Mouse (Mus musculus): Measurements from ENCODE around the gene Prr5l. TPM values are rescaled to one million over a fixed set of nuclear protein-coding genes. Genes with fewer than 3 reads are reported as not detected.
A peak's percentile ranks its signal among the peaks of the same experiment; 100 is the strongest.

Gene Prr5l
- polyA plus RNA-seq, 1 experiment from 2014 or later: 5.5 TPM

GRCm38 (mm10) chr2:101815250-101815934 lies 67.4 kb downstream of the Prr5l start:
- 21% methylated on average over 5 of the region's 5 CpGs for WGBS (ENCODE audit: insufficient replicate concordance)
- H3K27ac ChIP-seq: no peak overlapping the region
- no peak overlapping the region for H3K9ac ChIP-seq
- ATAC-seq: no peak
- no peaks in the 10 kb centered on the region; the same call in 1 of the 2 replicates for H3K27me3 ChIP-seq (replicated peaks)
- H3K4me2 ChIP-seq: no peak overlapping the region
- no peaks in the 10 kb centered on the region for H3K9me3 ChIP-seq (replicated peaks)
- no peaks in the 10 kb centered on the region for H3K36me3 ChIP-seq
- no peak overlapping the region for H3K4me3 ChIP-seq
- peaks cover 14% of the 10 kb centered on the region; the same call in 1 of the 2 replicates for H3K4me1 ChIP-seq

DNA sequence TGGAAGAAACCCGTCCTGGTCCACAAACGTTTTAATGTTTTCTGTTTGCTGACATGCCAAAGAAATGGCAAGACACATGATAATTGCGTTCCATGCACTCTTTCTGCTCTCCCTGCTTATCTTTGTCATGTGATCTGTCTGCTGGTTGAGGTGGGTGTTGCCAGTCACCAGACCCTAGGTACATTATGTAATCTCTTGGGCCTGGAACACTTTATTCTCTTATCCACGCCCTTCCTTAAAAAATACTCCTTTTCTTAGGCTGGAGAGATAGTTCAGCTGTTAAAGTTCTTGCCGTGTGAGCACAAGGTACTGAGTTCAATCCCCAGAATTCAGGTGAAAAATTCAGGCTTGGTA lies 68.6 kb downstream of the Prr5l start:
- Histone ChIP-seq H3K9ac (no peak overlapping the region), H3K4me3 (no peak overlapping the region), H3K27ac (no peak overlapping the region), H3K4me2 (no peak overlapping the region), H3K27me3 (replicated peaks) (no peaks in the 10 kb centered on the region; the same call in 1 of the 2 replicates), H3K36me3 (no peaks in the 10 kb centered on the region), H3K9me3 (replicated peaks) (no peaks in the 10 kb centered on the region), H3K4me1 (peaks cover 15% of the 10 kb centered on the region; the same call in 1 of the 2 replicates)
- 54% methylated on average over 5 of the region's 5 CpGs for WGBS (ENCODE audit: insufficient replicate concordance)
- no peak for ATAC-seq

GRCm38 (mm10) chr2:101813581-101814271 lies 69.1 kb downstream of the Prr5l start:
- no peak overlapping the region for H3K27ac ChIP-seq
- no peaks in the 10 kb centered on the region for H3K36me3 ChIP-seq
- H3K9ac ChIP-seq: no peak overlapping the region
- H3K27me3 ChIP-seq (replicated peaks): no peaks in the 10 kb centered on the region; the same call in 1 of the 2 replicates
- WGBS (ENCODE audit: insufficient replicate concordance): 51% methylated on average over 6 of the region's 6 CpGs
- peaks cover 15% of the 10 kb centered on the region; the same call in 1 of the 2 replicates for H3K4me1 ChIP-seq
- no peak overlapping the region for H3K4me2 ChIP-seq
- no peak for ATAC-seq
- H3K9me3 ChIP-seq (replicated peaks): no peaks in the 10 kb centered on the region
- H3K4me3 ChIP-seq: no peak overlapping the region

- no peak for ATAC-seq
- H3K4me1 ChIP-seq: peaks cover 15% of the 10 kb centered on the region; the same call in 1 of the 2 replicates
- WGBS (ENCODE audit: insufficient replicate concordance): 69% methylated on average over 3 of the region's 3 CpGs
These were observed 70.9 kb downstream of the Prr5l start for GRCm38 (mm10) chr2:101811925-101812324.

DNA sequence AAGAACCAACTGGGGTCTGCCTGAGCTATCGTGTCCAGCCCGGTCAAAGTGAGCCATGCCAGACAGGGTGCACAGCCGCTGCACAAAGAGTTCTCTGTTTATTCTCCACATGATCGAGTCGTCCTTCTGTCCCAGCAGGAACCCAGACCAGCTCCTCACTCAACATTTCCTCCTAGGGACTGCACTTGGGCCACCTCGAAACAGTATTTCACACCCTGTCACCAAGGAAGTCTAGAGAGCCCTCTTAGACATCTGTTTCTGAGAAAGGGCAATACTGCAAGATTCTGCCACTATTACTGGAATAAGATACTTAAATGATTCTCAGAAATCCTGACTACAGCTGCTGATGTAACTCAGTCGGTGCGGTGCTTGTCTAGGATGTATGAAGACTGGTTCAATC lies 72.1 kb downstream of the Prr5l start:
- 58% methylated on average over 8 of the region's 8 CpGs for WGBS (ENCODE audit: insufficient replicate concordance)
- H3K9ac ChIP-seq: no peak overlapping the region

More at GRCm38 (mm10) chr2:101811925-101812324, 70.9 kb downstream of the Prr5l start:
- no peak overlapping the region for H3K27ac ChIP-seq
- no peaks in the 10 kb centered on the region for H3K9me3 ChIP-seq (replicated peaks)
- no peaks in the 10 kb centered on the region; the same call in 1 of the 2 replicates for H3K27me3 ChIP-seq (replicated peaks)
- no peak overlapping the region for H3K4me2 ChIP-seq
- no peak overlapping the region for H3K4me3 ChIP-seq
- H3K9ac ChIP-seq: no peak overlapping the region
- no peaks in the 10 kb centered on the region for H3K36me3 ChIP-seq

GRCm38 (mm10) chr2:101809640-101810305 lies 73.1 kb downstream of the Prr5l start:
- no peak for ATAC-seq
- H3K4me1 ChIP-seq: peaks cover 14% of the 10 kb centered on the region; the same call in 1 of the 2 replicates
- no peak overlapping the region for H3K27ac ChIP-seq
- H3K9me3 ChIP-seq (replicated peaks): no peaks in the 10 kb centered on the region
- H3K4me3 ChIP-seq: no peak overlapping the region
- H3K36me3 ChIP-seq: no peaks in the 10 kb centered on the region
- no peaks in the 10 kb centered on the region; the same call in 1 of the 2 replicates for H3K27me3 ChIP-seq (replicated peaks)
- H3K4me2 ChIP-seq: no peak overlapping the region
- 57% methylated on average over 6 of the region's 6 CpGs for WGBS (ENCODE audit: insufficient replicate concordance)
- no peak overlapping the region for H3K9ac ChIP-seq

More for the DNA sequence above, 72.1 kb downstream of the Prr5l start:
- ATAC-seq: no peak
- Histone ChIP-seq H3K4me3 (no peak overlapping the region), H3K27me3 (replicated peaks) (no peaks in the 10 kb centered on the region; the same call in 1 of the 2 replicates), H3K4me2 (no peak overlapping the region), H3K9me3 (replicated peaks) (no peaks in the 10 kb centered on the region), H3K36me3 (no peaks in the 10 kb centered on the region), H3K4me1 (peaks cover 15% of the 10 kb centered on the region; the same call in 1 of the 2 replicates), H3K27ac (no peak overlapping the region)

DNA sequence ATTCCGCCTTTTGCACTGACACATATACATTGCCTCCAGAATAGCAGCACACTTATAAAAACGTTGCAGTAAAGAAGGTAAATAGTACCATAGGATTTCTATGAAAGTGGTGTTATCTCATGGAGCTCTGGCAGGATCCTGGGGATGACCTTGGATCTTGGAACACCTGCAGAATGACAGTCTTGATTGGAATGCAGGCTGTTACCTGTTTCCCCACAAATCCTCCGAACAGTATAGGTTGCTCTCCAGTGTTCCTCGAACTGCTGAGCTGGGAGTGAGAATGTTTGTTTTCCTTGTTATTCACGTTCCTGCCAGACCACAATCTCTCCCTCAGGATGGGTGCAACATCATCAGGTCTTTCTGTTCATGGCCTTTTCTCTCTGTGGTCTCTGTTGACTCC lies 75.1 kb downstream of the Prr5l start:
- Histone ChIP-seq H3K4me3 (no peak overlapping the region), H3K9me3 (replicated peaks) (no peaks in the 10 kb centered on the region), H3K4me1 (peaks cover 4% of the 10 kb centered on the region; the same call in 1 of the 2 replicates), H3K4me2 (no peak overlapping the region), H3K36me3 (no peaks in the 10 kb centered on the region), H3K9ac (no peak overlapping the region), H3K27ac (no peak overlapping the region), H3K27me3 (replicated peaks) (no peaks in the 10 kb centered on the region; the same call in 1 of the 2 replicates)
- no peak for ATAC-seq
- 68% methylated on average over 5 of the region's 5 CpGs for WGBS (ENCODE audit: insufficient replicate concordance)

DNA sequence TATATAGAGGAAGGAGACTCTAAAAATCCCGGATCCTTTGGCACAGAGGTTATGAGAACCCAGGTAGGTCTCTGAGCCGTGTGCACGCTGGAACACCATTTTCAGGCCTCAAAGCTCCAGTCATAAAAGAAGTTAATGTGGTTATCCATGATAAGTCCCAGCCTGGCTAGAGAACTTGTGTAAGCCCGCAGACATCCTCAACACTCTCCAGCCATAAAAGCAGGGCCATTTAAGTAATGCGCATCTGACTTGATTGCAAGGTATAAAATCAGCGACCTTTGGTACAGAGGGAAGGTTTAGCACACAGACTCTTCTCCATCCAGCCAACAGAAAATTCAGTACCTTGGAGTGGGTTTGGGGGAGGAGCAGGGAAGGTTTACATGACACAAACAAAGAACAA lies 80.6 kb downstream of the Prr5l start:
- Histone ChIP-seq H3K4me1 (no peaks in the 10 kb centered on the region), H3K4me3 (no peak overlapping the region), H3K27me3 (replicated peaks) (peaks cover 21% of the 10 kb centered on the region), H3K4me2 (no peak overlapping the region), H3K9me3 (replicated peaks) (no peaks in the 10 kb centered on the region), H3K36me3 (no peaks in the 10 kb centered on the region), H3K9ac (no peak overlapping the region), H3K27ac (no peak overlapping the region)
- no peak for ATAC-seq
- 72% methylated on average over 6 of the region's 6 CpGs for WGBS (ENCODE audit: insufficient replicate concordance)

- Histone ChIP-seq H3K36me3 (no peaks in the 10 kb centered on the region), H3K4me1 (0 out of 2 replicates have a peak, but pooled peaks cover 4% of the 10 kb centered on the region), H3K9ac (no peak overlapping the region), H3K27ac (no peak overlapping the region), H3K4me3 (peak overlapping the region; percentile 55), H3K4me2 (peak overlapping the region; percentile 67), H3K27me3 (replicated peaks) (peaks cover 46% of the 10 kb centered on the region), H3K9me3 (replicated peaks) (no peaks in the 10 kb centered on the region)
- 5% methylated on average over 19 of the region's 19 CpGs for WGBS (ENCODE audit: insufficient replicate concordance)
- no peak for ATAC-seq
These were observed 85.0 kb downstream of the Prr5l start for GRCm38 (mm10) chr2:101797901-101798250.

GRCm38 (mm10) chr2:101797166-101797900 lies 85.5 kb downstream of the Prr5l start:
- Histone ChIP-seq H3K9ac (peak overlapping the region; percentile 35; the same call in 1 of the 2 replicates), H3K4me2 (peak overlapping the region; percentile 67), H3K4me1 (0 out of 2 replicates have a peak, but pooled peaks cover 4% of the 10 kb centered on the region), H3K36me3 (no peaks in the 10 kb centered on the region), H3K27ac (peak overlapping the region; percentile 20; the same call in 1 of the 2 replicates), H3K9me3 (replicated peaks) (no peaks in the 10 kb centered on the region), H3K4me3 (peak overlapping the region; percentile 55), H3K27me3 (replicated peaks) (peaks cover 46% of the 10 kb centered on the region)
- ATAC-seq: peak; percentile 55
- under 1% methylated on average over 49 of the region's 49 CpGs for WGBS (ENCODE audit: insufficient replicate concordance)
